Mouse (Mus musculus) MEL (cell line): ENCODE data around the gene Atg13.

Experiments used
- CHD1 ChIP-seq: IDR thresholded peaks from 2 replicates; pipeline ENCODE4 v1.6.1; 2012; ENCODE audit warnings: low read depth, mild to moderate bottlenecking, inconsistent platforms, low read length, improper control_type of control experiment
- CTCF ChIP-seq, 3 experiments: IDR thresholded peaks in 2 of 3; conservative IDR thresholded peaks in 1 of 3; 2 replicates each; pipeline ENCODE4 v1.5.1; 2011 to 2012; ENCODE audit warnings: low read length in 3 of 3, low read depth in 2 of 3, mild to moderate bottlenecking in 2 of 3, improper control_type of control experiment in 1 of 3, inconsistent platforms in 1 of 3, mixed read lengths in 1 of 3, moderate library complexity in 1 of 3; ENCODE audit not compliant: control insufficient read depth in 1 of 3, insufficient read depth in 1 of 3, poor library complexity in 1 of 3, severe bottlenecking in 1 of 3
- ETS1 ChIP-seq: IDR thresholded peaks from 2 replicates; pipeline ENCODE4 v1.6.1; 2012; ENCODE audit warnings: low read depth, mild to moderate bottlenecking, inconsistent platforms, low read length, improper control_type of control experiment, moderate library complexity
- NELFE ChIP-seq: IDR thresholded peaks from 2 replicates; pipeline ENCODE4 v1.6.1; 2011; ENCODE audit warnings: low read depth, low read length, improper control_type of control experiment
- POLR2A ChIP-seq, 2 experiments: IDR thresholded peaks; 2 replicates each; pipeline ENCODE4 v1.6.1; 2011 to 2012; ENCODE audit warnings: low read length in 2 of 2, mild to moderate bottlenecking in 2 of 2, control low read depth in 1 of 2, improper control_type of control experiment in 1 of 2, low read depth in 1 of 2, moderate library complexity in 1 of 2; ENCODE audit not compliant: control insufficient read depth in 1 of 2, insufficient read depth in 1 of 2, poor library complexity in 1 of 2
- POLR2AphosphoS2 ChIP-seq: IDR thresholded peaks from 2 replicates; pipeline ENCODE4 v1.6.1; 2011; ENCODE audit warnings: low read length, improper control_type of control experiment
- SIN3A ChIP-seq: IDR thresholded peaks from 2 replicates; pipeline ENCODE4 v1.6.1; 2012; ENCODE audit warnings: low read length, improper control_type of control experiment, inconsistent platforms
- TBP ChIP-seq: IDR thresholded peaks from 2 replicates; pipeline ENCODE4 v1.8.0; 2011; ENCODE audit warnings: low read depth, low read length, improper control_type of control experiment
- USF2 ChIP-seq, 2 experiments: IDR thresholded peaks; 2 replicates each; pipeline ENCODE4 v1.6.1; 2011 to 2012; ENCODE audit warnings: improper control_type of control experiment in 2 of 2, low read length in 2 of 2, borderline replicate concordance in 1 of 2, inconsistent platforms in 1 of 2, low read depth in 1 of 2, mild to moderate bottlenecking in 1 of 2; ENCODE audit not compliant: insufficient read depth in 1 of 2

DNA sequence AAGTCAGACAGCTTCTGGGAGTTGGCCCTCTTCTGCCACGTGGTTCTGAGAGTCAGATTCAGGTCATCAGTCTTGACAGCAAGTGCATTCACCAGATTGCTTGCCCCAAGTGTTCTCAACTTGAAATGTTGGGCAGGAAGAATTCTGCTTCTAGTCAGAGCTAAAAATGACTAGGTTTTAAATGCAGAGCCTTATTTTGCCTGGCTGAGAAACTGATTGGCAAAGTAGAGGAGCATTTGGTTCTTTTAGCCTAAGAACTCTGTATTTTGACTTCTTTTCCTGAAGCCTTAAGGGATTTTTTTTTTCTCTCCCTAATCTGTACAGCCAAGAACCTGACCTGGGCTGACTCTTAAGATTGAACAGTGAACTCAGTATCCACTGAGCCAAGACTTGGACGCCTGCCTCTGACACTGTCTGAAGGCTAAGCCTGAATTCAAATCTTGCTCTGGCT, 39.5 kb upstream of the Atg13 start:
- TF ChIP-seq ETS1 = no peak
- TF ChIP-seq SIN3A = no peak
- no peak for TF ChIP-seq USF2 (IDR thresholded peaks at IDR 0.05; ENCODE audit: borderline replicate concordance in 1 of 2, insufficient read depth in 1 of 2, low read depth in 1 of 2, low read length in 2 of 2)
- no peak for TF ChIP-seq CTCF (IDR thresholded peaks at IDR 0.05 in 2 of 3, conservative IDR thresholded peaks at IDR 0.05 in 1 of 3; ENCODE audit: control insufficient read depth in 1 of 3, insufficient read depth in 1 of 3, low read depth in 2 of 3, low read length in 3 of 3, poor library complexity in 1 of 3, severe bottlenecking in 1 of 3)
- no peak for TF ChIP-seq POLR2AphosphoS2
- TF ChIP-seq TBP = no peak
- TF ChIP-seq POLR2A (IDR thresholded peaks at IDR 0.05; ENCODE audit: control insufficient read depth in 1 of 2, insufficient read depth in 1 of 2, low read depth in 1 of 2, low read length in 2 of 2, poor library complexity in 1 of 2) = no peak
- no peak for TF ChIP-seq CHD1
- TF ChIP-seq NELFE = no peak
